Mouse (Mus musculus) heart, postnatal 4 days (tissue): ENCODE data around the gene Phox2b. TPM values are rescaled to one million over a fixed set of nuclear protein-coding genes. Genes with fewer than 3 reads are reported as not detected.

Experiments used
- DNase-seq: peaks from one replicate; pipeline ENCODE4 v3.0.0; 2021
- total RNA-seq, 2 experiments: library from RNA; stranded (reverse); gene quantifications; 2 replicates each; pipeline ENCODE4 v1.2.3; 2021

Gene Phox2b
- total RNA-seq, result under 1 TPM in 1 of 2 experiments, not detected in 1; 0.14 TPM

GRCm38 (mm10) chr5:67098733-67099323 is at the start of gene Phox2b:
Phox2b (minus strand) TSS chr5:67099301.
- peak; percentile 8 for DNase-seq

GRCm38 (mm10) chr5:67142622-67143021 is 43.5 kb upstream of the Phox2b start:
- DNase-seq, result no peak

GRCm38 (mm10) chr5:67139052-67140015 is 40.2 kb upstream of the Phox2b start:
- DNase-seq, result no peak

GRCm38 (mm10) chr5:67138643-67139042 is 39.5 kb upstream of the Phox2b start:
- DNase-seq, result no peak

GRCm38 (mm10) chr5:67134698-67135097 is 35.6 kb upstream of the Phox2b start:
- no peak for DNase-seq

- DNase-seq, result no peak
Observed at GRCm38 (mm10) chr5:67131671-67132070, 32.6 kb upstream of the Phox2b start.

- DNase-seq, result no peak
Observed at GRCm38 (mm10) chr5:67106261-67106660, 7.2 kb upstream of the Phox2b start.

- DNase-seq, result no peak
Observed at GRCm38 (mm10) chr5:67103016-67103415, 3.9 kb upstream of the Phox2b start.

GRCm38 (mm10) chr5:67101793-67102600 is 2.9 kb upstream of the Phox2b start:
- peak; percentile 26 for DNase-seq

- no peak for DNase-seq
Observed at GRCm38 (mm10) chr5:67101395-67101760, 2.3 kb upstream of the Phox2b start.

GRCm38 (mm10) chr5:67100564-67101394 is 1.7 kb upstream of the Phox2b start:
- DNase-seq, result no peak

GRCm38 (mm10) chr5:67099393-67100271 is 531 bp upstream of the Phox2b start:
- peak; percentile 7 for DNase-seq

GRCm38 (mm10) chr5:67098051-67098732 is 909 bp downstream of the Phox2b start:
- DNase-seq, result no peak

GRCm38 (mm10) chr5:67097106-67098050 is 1.7 kb downstream of the Phox2b start:
- DNase-seq, result peak; percentile 12

- DNase-seq, result peak; percentile 18
Observed at GRCm38 (mm10) chr5:67096378-67096771, 2.7 kb downstream of the Phox2b start.

GRCm38 (mm10) chr5:67095651-67096377 is 3.3 kb downstream of the Phox2b start:
- DNase-seq, result peak; percentile 9

- peak; percentile 9 for DNase-seq
Observed at GRCm38 (mm10) chr5:67095153-67095552, 3.9 kb downstream of the Phox2b start.

- DNase-seq, result no peak
Observed at GRCm38 (mm10) chr5:67093991-67094390, 5.1 kb downstream of the Phox2b start.
